Comparison of ENCODE assay signal across 13 mouse cellular contexts in the genomic region with DNA sequence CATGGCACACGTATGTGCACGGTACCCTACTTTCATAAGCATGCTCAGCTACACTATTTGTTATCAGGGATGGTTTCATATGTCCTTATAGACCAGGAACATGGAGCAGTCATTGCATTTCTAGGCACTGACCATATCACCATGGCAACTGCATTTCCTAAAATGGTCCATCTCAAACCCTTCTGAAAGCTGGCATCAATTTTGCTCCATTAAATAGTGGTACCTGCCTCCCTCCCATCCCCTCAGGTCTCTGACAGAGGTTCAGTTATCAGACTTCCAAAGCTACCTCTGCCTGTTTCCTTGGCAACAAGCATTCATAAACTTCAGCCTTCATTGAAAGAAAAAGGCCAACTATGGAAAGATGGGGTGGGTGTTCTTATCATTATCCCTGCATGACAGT.
"Had no signal": no experiment of that assay in that cellular context is flagged by ENCODE, and none has a peak within 500 bp of the region (broad histone marks: within the 10 kb centered on the region; RNA-seq: fewer than 3 reads in every experiment).

No protein-coding gene starts in this region.

- H3K36me3 ChIP-seq: kidney, embryonic 15.5 days; liver, embryonic 15.5 days; midbrain, embryonic 12.5 days; neural tube, embryonic 12.5 days had no signal

- H3K4me2 ChIP-seq: kidney, embryonic 15.5 days; liver, embryonic 11.5 days; liver, embryonic 15.5 days; lung, embryonic 14.5 days; midbrain, embryonic 12.5 days; neural tube, embryonic 12.5 days had no signal

- H3K9ac ChIP-seq: kidney, embryonic 15.5 days; liver, embryonic 15.5 days; lung, embryonic 14.5 days; midbrain, embryonic 12.5 days; neural tube, embryonic 12.5 days had no signal

- H3K27me3 ChIP-seq: kidney, embryonic 15.5 days; liver, embryonic 15.5 days; midbrain, embryonic 12.5 days; neural tube, embryonic 12.5 days had no signal

- H3K4me1 ChIP-seq: kidney, embryonic 15.5 days; liver, embryonic 15.5 days; midbrain, embryonic 12.5 days; neural tube, embryonic 12.5 days had no signal

- DNase-seq: kidney, adult 2 months; kidney, postnatal 14 days; left cerebral cortex, postnatal 4 days; lung, embryonic 14.5 days; lung, postnatal 10 days; lung, postnatal 4 days; thymus, postnatal 14 days had no signal

- H3K4me3 ChIP-seq: kidney, embryonic 15.5 days; liver, embryonic 15.5 days; midbrain, embryonic 12.5 days; neural tube, embryonic 12.5 days had no signal

- H3K9me3 ChIP-seq: kidney, embryonic 15.5 days; liver, embryonic 15.5 days; midbrain, embryonic 12.5 days; neural tube, embryonic 12.5 days had no signal

- H3K27ac ChIP-seq: kidney, embryonic 15.5 days; liver, embryonic 15.5 days; midbrain, embryonic 12.5 days; neural tube, embryonic 12.5 days; stomach, postnatal 0 days had no signal
